13 mouse cellular contexts compared by ENCODE assay signal in the genomic region with DNA sequence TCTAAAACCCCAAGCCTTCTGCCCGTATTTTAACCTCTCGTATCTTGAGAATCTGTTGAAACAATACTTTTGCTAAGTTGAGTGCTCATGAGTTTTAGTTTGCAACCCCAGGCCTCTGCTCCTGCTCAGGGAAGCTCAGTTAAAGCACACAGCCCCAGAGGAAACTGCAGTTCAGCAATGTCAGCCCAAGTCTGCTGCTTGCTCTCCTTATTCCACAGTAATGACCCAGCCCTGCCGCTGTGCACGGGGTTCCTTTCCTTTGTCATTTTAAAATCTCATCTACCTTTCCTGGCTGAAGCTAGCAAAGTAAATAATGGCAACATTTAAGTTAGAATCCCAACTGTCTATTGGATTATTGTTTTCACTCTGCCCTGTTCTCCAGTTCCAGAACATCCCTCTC.
DNase-seq lines count a peak whose midpoint lies in the region; ATAC-seq and TF ChIP-seq lines count a peak whose summit lies in the region.
"Had no signal": no experiment of that assay in that cellular context is flagged by ENCODE, and none has a peak within 500 bp of the region (broad histone marks: within the 10 kb centered on the region; RNA-seq: fewer than 3 reads in every experiment).

No protein-coding gene starts in this region.

- H3K27ac ChIP-seq in heart, embryonic 12.5 days (ENCODE audit: poor library complexity, severe bottlenecking): peak overlapping the region; percentile 45
- H3K27ac ChIP-seq in brown adipose tissue, adult 24 weeks (replicated peaks; ENCODE audit: low read depth, low read length): peak overlapping the region; percentile 81
- H3K27ac ChIP-seq: hindbrain, embryonic 10.5 days; intestine, embryonic 15.5 days; liver, embryonic 14.5 days; midbrain, embryonic 12.5 days had no signal

- H3K4me3 ChIP-seq in heart, embryonic 12.5 days: peak overlapping the region; percentile 41
- peak overlapping the region; percentile 66 for H3K4me3 ChIP-seq in lung, adult 2 months (replicated peaks; ENCODE audit: extremely low read depth, low read depth, low read length)
- peak overlapping the region; percentile 58 for H3K4me3 ChIP-seq in brown adipose tissue, adult 24 weeks (ENCODE audit: insufficient read depth, low read depth, low read length)
- H3K4me3 ChIP-seq: hindbrain, embryonic 10.5 days; intestine, embryonic 15.5 days; midbrain, embryonic 12.5 days had no signal

- H3K4me1 ChIP-seq in heart, embryonic 12.5 days (replicated peaks): peaks cover 41% of the 10 kb centered on the region
- peaks cover 27% of the 10 kb centered on the region for H3K4me1 ChIP-seq in lung, adult 2 months (ENCODE audit: control insufficient read depth, insufficient read depth, low read length)
- peaks cover 14% of the 10 kb centered on the region; the same call in 1 of the 2 replicates for H3K4me1 ChIP-seq in brown adipose tissue, adult 24 weeks (ENCODE audit: control insufficient read depth, insufficient read depth, insufficient read length, low read length)
- H3K4me1 ChIP-seq: intestine, embryonic 15.5 days had no signal

- 27% methylated on average over 4 of the region's 4 CpGs for WGBS in heart, embryonic 12.5 days
- WGBS in lung, adult 2 months: 30% methylated on average over 4 of the region's 4 CpGs

- peak overlapping the region; percentile 65; the same call in 1 of the 2 replicates for H3K9ac ChIP-seq in heart, embryonic 12.5 days
- H3K9ac ChIP-seq: intestine, embryonic 15.5 days; liver, embryonic 14.5 days; midbrain, embryonic 12.5 days had no signal

- TF ChIP-seq POLR2A in lung, adult 2 months (IDR thresholded peaks at IDR 0.05; ENCODE audit: borderline replicate concordance, extremely low read depth, low read depth, low read length): 0 out of 2 replicates have a peak, but pooled peaks have one; percentile 10

- no peaks in the 10 kb centered on the region for H3K9me3 ChIP-seq in heart, embryonic 12.5 days (replicated peaks)
- H3K9me3 ChIP-seq: hindbrain, embryonic 10.5 days; intestine, embryonic 15.5 days; midbrain, embryonic 12.5 days had no signal

- no peak for TF ChIP-seq CTCF in lung, adult 2 months (IDR thresholded peaks at IDR 0.05; ENCODE audit: insufficient read depth, low read length)

- H3K27me3 ChIP-seq in heart, embryonic 12.5 days (replicated peaks): no peaks in the 10 kb centered on the region
- H3K27me3 ChIP-seq: intestine, embryonic 15.5 days; midbrain, embryonic 12.5 days had no signal

- H3K4me2 ChIP-seq in heart, embryonic 12.5 days: peak overlapping the region; percentile 52
- H3K4me2 ChIP-seq: intestine, embryonic 15.5 days; midbrain, embryonic 12.5 days had no signal

- ATAC-seq in heart, embryonic 12.5 days (ENCODE audit: insufficient number of reproducible peaks, low FRiP score): no peak
- ATAC-seq: intestine, embryonic 15.5 days had no signal

- DNase-seq in heart, adult 9 months (ENCODE audit: low spot score in 2 of 2): no peak
- DNase-seq in lung, adult 2 months: no peak
- DNase-seq in lung, postnatal 14 days: no peak
- peak; percentile 33 for DNase-seq in kidney, postnatal 10 days
- no peak for DNase-seq in urinary bladder, postnatal 25 days (ENCODE audit: low spot score)
- DNase-seq: cerebellum, adult 11 months; thymus, adult 2 months had no signal

- H3K36me3 ChIP-seq in heart, embryonic 12.5 days: no peaks in the 10 kb centered on the region
- H3K36me3 ChIP-seq: hindbrain, embryonic 10.5 days; intestine, embryonic 15.5 days; midbrain, embryonic 12.5 days had no signal
